Mouse (Mus musculus) G1E-ER4 (cell line): ENCODE measurements around the gene Cdk2. TPM values are rescaled to one million over a fixed set of nuclear protein-coding genes. Genes with fewer than 3 reads are reported as not detected.

Experiments used
- GATA1 ChIP-seq: IDR thresholded peaks from one replicate; pipeline ENCODE4 v1.8.0; 2012; ENCODE audit warnings: low read length, inconsistent platforms
- polyA plus RNA-seq: library from polyadenylated mRNA; stranded (reverse); fragments of >175 nt; gene quantifications from 2 replicates; pipeline ENCODE4 v1.2.3, GENCODE M21; 2012

Cdk2 gene
- polyA plus RNA-seq, 1 experiment, result 30.8 TPM

- no peak for TF ChIP-seq GATA1
These were observed 23.2 kb upstream of the Cdk2 start for GRCm38 (mm10) chr10:128728059-128728458.

GRCm38 (mm10) chr10:128715559-128716537, 11.0 kb upstream of the Cdk2 start:
- no peak for TF ChIP-seq GATA1

GRCm38 (mm10) chr10:128705317-128705693, 474 bp upstream of the Cdk2 start:
- no peak for TF ChIP-seq GATA1

GRCm38 (mm10) chr10:128703895-128704294, 936 bp downstream of the Cdk2 start, which contains the start of gene Pmel:
TSS of gene Pmel (plus strand) at chr10:128704195.
- TF ChIP-seq GATA1, result no peak

- no peak for TF ChIP-seq GATA1
These were observed 2.4 kb downstream of the Cdk2 start for GRCm38 (mm10) chr10:128702328-128703007.

GRCm38 (mm10) chr10:128700712-128701111, 4.1 kb downstream of the Cdk2 start:
- no peak for TF ChIP-seq GATA1

GRCm38 (mm10) chr10:128699611-128700010, 5.2 kb downstream of the Cdk2 start:
- no peak for TF ChIP-seq GATA1

- no peak for TF ChIP-seq GATA1
These were observed 5.8 kb downstream of the Cdk2 start for GRCm38 (mm10) chr10:128699006-128699405.

GRCm38 (mm10) chr10:128697072-128697725, 7.6 kb downstream of the Cdk2 start:
- no peak for TF ChIP-seq GATA1

- no peak for TF ChIP-seq GATA1
These were observed 8.6 kb downstream of the Cdk2 start, which contains the start of gene Rab5b for GRCm38 (mm10) chr10:128695992-128696807. TSS of gene Rab5b (minus strand) at chr10:128696264.

GRCm38 (mm10) chr10:128695411-128695991, 9.3 kb downstream of the Cdk2 start:
- no peak for TF ChIP-seq GATA1

GRCm38 (mm10) chr10:128674469-128675008, 30.3 kb downstream of the Cdk2 start:
- TF ChIP-seq GATA1, result no peak

- TF ChIP-seq GATA1, result no peak
These were observed 30.9 kb downstream of the Cdk2 start, which contains the start of gene Suox for GRCm38 (mm10) chr10:128673763-128674468. TSS of gene Suox (minus strand) at chr10:128674073.

GRCm38 (mm10) chr10:128671148-128671547, 33.7 kb downstream of the Cdk2 start:
- TF ChIP-seq GATA1, result no peak
